Mouse (Mus musculus): ENCODE results near the gene Ankrd40. TPM values are rescaled to one million over a fixed set of nuclear protein-coding genes. Genes with fewer than 3 reads are reported as not detected.
A peak's percentile ranks its signal among the peaks of the same experiment; 100 is the strongest.

Ankrd40 gene
- polyA plus RNA-seq, 1 experiment from 2014 or later, result 20.9 TPM

DNA sequence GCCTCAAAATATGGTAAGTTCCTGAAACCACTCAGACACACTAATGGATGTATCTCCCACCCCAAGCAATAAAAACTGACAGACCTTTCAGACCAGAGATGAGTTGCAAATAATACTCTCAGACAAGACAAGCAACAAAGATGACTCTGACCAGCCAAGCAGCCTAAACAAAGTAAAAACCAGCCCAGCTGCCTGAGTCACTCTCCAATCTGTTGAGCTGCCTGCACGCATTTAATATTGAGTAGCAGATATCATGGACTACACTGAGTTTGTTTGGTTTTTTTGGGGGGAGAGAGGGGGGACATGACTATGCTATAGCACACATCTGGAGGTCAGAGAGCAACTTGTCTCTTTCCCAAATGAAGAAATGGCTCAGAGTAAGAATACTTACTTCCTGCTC lies 12.5 kb upstream of the Ankrd40 start:
- Histone ChIP-seq H3K9ac (no peak overlapping the region), H3K4me1 (peaks cover 51% of the 10 kb centered on the region), H3K27ac (no peak overlapping the region), H3K4me2 (no peak overlapping the region), H3K4me3 (replicated peaks) (no peak overlapping the region), H3K9me3 (no peaks in the 10 kb centered on the region), H3K36me3 (replicated peaks) (peaks cover 9% of the 10 kb centered on the region; the same call in 1 of the 2 replicates), H3K27me3 (no peaks in the 10 kb centered on the region)
- no peak for ATAC-seq (ENCODE audit: low FRiP score)
- WGBS, result 90% methylated on average over 1 of the region's 1 CpGs

DNA sequence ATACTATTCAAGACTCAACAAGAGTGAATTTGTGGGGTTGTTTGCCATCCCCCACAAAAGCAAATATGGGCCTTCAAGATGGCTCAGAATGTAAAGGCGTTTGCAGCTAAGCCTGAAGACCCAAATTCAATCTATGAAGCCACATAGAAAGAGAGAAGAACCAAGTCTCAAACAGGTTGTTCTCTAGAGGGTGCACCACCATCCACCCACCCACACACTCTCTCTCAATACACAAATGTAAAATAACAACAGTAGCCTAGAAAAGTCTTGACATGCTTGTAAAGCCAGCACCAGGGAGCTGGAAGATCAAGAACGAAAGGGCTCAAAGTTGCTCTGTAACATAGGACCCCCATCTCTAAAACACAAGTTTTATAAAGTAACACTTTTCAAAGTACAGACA lies 11.3 kb upstream of the Ankrd40 start:
- peaks cover 54% of the 10 kb centered on the region for H3K4me1 ChIP-seq

DNA sequence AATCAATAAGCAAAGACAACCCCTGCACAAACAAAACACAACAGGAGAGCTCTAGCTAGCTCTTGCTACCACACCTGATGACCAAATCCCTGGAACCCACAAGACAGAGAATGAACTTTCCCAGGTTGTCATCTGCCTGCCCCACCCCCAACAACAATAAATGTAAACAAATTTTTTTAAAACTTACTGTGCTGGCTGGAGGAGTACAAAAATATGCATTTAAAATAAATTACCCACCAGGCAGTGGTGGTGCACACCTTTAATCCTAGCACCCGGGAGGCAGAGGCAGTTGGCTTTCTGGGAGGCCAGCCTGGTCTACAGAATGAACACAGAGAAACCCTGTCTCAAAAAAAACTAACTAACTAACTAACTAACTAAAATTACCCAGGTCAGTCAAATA lies 10.8 kb upstream of the Ankrd40 start:
- Histone ChIP-seq H3K9me3 (no peaks in the 10 kb centered on the region), H3K4me2 (no peak overlapping the region), H3K27ac (no peak overlapping the region), H3K27me3 (no peaks in the 10 kb centered on the region), H3K4me3 (replicated peaks) (no peak overlapping the region), H3K9ac (no peak overlapping the region), H3K36me3 (replicated peaks) (peaks cover 6% of the 10 kb centered on the region; the same call in 1 of the 2 replicates), H3K4me1 (peaks cover 54% of the 10 kb centered on the region)
- ATAC-seq (ENCODE audit: low FRiP score), result no peak
- WGBS, result 81% methylated on average over 1 of the region's 1 CpGs

More for the DNA sequence above, 11.3 kb upstream of the Ankrd40 start:
- WGBS, result 89% methylated on average over 2 of the region's 2 CpGs
- Histone ChIP-seq H3K36me3 (replicated peaks) (peaks cover 6% of the 10 kb centered on the region; the same call in 1 of the 2 replicates), H3K9me3 (no peaks in the 10 kb centered on the region), H3K4me2 (no peak overlapping the region), H3K27me3 (no peaks in the 10 kb centered on the region), H3K9ac (no peak overlapping the region), H3K27ac (no peak overlapping the region), H3K4me3 (replicated peaks) (no peak overlapping the region)
- ATAC-seq (ENCODE audit: low FRiP score), result no peak

DNA sequence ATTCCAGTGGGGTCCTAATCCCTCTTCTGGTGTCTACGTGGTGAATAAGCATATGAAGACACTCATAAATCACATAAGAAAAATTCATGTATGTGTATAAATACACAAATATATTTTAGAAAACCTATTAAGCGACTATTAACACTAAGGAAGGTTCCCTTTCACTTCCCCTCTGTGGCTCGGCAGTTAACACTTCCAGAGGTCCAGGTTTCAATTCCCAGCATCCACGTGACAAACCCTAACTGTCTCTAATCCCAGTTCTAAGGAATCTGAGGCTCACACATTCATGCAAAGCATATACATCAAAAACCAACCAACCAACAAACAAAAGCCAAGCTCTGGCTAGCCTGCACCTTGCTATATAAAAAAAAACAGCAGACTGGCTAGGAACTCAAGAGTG lies 10.3 kb upstream of the Ankrd40 start:
- 66% methylated on average over 4 of the region's 4 CpGs for WGBS
- no peaks in the 10 kb centered on the region for H3K9me3 ChIP-seq
- H3K4me3 ChIP-seq (replicated peaks), result no peak overlapping the region
- H3K9ac ChIP-seq, result no peak overlapping the region
- peaks cover 6% of the 10 kb centered on the region; the same call in 1 of the 2 replicates for H3K36me3 ChIP-seq (replicated peaks)
- no peaks in the 10 kb centered on the region for H3K27me3 ChIP-seq
- H3K27ac ChIP-seq, result no peak overlapping the region
- no peak overlapping the region for H3K4me2 ChIP-seq
- H3K4me1 ChIP-seq, result peaks cover 58% of the 10 kb centered on the region
- no peak for ATAC-seq (ENCODE audit: low FRiP score)

DNA sequence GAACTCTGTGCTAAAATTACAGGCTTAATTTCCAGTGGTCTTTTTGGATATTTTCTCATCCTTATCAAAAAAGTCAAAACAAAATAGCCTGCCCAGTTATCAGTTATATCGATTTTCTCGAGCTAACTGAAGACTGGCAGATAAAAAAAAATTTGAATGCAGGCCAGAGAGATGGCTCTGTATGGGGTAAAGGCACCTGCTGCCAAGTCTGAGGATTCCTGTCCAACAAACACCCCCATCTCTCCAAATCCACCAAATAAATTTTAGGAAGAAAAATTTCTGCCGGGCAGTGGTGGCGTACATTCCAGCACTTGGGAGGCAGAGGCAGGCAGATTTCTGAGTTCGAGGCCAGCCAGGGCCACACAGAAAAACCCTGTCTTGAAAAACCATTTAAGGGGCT lies 9.7 kb upstream of the Ankrd40 start:
- whole genome bisulfite sequencing, result 92% methylated on average over 5 of the region's 5 CpGs
- ATAC-seq (ENCODE audit: low FRiP score), result no peak
- no peaks in the 10 kb centered on the region for H3K27me3 ChIP-seq
- no peak overlapping the region for H3K4me2 ChIP-seq
- no peak overlapping the region for H3K27ac ChIP-seq
- peaks cover 59% of the 10 kb centered on the region for H3K4me1 ChIP-seq
- no peak overlapping the region for H3K9ac ChIP-seq
- H3K4me3 ChIP-seq (replicated peaks), result no peak overlapping the region
- H3K9me3 ChIP-seq, result no peaks in the 10 kb centered on the region
- peaks cover 6% of the 10 kb centered on the region; the same call in 1 of the 2 replicates for H3K36me3 ChIP-seq (replicated peaks)

DNA sequence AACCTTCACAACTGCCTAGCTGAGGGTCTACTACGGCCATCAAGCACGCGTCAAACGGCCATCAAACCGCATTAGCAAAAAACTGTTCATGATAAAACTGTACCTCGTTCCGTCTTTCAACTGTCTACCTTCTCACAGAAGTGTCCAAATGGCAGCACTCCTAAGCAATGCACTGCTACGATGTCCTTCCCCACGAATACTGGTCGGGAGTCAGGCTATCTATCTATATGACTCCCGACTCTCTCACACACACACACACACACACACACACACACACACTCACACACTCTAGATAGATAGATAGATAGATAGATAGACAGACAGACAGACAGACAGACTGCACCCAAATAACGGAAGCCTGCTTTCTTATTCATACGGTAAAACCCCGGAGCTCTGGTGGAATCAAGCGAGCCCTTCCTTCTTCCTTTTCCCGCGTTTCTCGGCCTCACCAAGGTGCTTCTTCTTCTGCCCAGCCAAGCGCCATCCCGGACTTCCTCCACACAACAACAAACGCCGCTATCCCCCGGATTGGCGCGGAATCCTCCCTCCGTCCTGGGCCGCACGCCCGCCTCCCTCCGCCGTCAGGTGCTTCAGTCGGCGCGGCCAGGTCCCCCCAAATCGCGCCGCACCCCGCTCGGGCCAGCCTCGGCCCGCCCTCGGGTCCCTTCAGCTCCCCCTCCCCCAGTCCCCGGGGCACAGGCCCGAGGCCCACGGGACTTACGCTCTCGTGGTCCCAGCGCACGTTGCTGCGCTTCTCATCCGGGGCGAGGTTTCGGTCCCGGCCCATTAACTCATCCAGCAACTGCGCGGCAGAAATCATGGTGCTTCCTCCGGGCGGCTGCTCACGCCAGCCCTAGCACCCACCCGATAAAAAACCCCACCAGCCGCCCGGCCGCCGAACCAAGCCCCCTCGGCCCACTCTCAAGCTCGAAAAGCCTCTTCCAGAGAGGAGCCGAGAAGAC lies 6.6 kb upstream of the Ankrd40 start:
- H3K4me3 ChIP-seq (replicated peaks), result peak overlapping the region; percentile 99
- under 1% methylated on average over 67 of the region's 67 CpGs for WGBS
- H3K4me2 ChIP-seq, result peak overlapping the region; percentile 86
- H3K4me1 ChIP-seq, result peaks cover 46% of the 10 kb centered on the region
- no peaks in the 10 kb centered on the region for H3K27me3 ChIP-seq
- peaks cover 6% of the 10 kb centered on the region; the same call in 1 of the 2 replicates for H3K36me3 ChIP-seq (replicated peaks)
- H3K9ac ChIP-seq, result peak overlapping the region; percentile 99
- H3K27ac ChIP-seq, result peak overlapping the region; percentile 97
- no peaks in the 10 kb centered on the region for H3K9me3 ChIP-seq
- ATAC-seq (ENCODE audit: low FRiP score), result peak; percentile 76

DNA sequence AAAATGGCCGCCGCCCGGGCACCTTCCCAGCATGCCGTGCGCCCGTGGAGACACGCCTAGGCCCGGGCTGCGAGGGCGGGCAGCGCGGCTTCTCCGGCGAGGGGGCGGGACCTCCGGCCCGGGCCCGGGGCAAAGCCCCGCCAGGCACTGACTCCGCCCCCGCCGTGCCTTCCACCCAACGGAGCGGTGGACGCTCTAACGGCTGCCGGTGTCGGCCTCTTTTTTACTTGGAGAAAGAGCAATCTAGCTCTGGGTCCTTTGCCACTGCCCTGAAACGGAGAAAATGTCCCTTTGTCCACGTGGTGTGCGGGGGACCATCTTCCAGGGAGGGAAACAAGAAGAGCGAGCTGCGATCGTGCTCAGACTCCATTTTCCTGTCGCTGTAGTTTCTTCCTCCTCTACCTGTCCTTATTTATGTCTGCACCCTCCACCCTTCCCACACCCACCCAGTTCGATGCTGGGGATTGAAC lies 5.8 kb upstream of the Ankrd40 start, which contains the start of gene Luc7l3:
Gene Luc7l3 (minus strand): TSS at position 58 of the 470 bp plus-strand sequence.
- Histone ChIP-seq H3K4me3 (replicated peaks) (peak within 1 kb of the TSS; percentile 99), H3K9ac (peak within 1 kb of the TSS; percentile 99), H3K9me3 (no peaks in the 10 kb centered on the region), H3K4me2 (peak within 1 kb of the TSS; percentile 86), H3K27ac (peak within 1 kb of the TSS; percentile 97), H3K36me3 (replicated peaks) (peaks cover 6% of the 10 kb centered on the region; the same call in 1 of the 2 replicates), H3K27me3 (no peaks in the 10 kb centered on the region), H3K4me1 (peaks cover 46% of the 10 kb centered on the region)
- peak; percentile 96 for ATAC-seq (ENCODE audit: low FRiP score)
- under 1% methylated on average over 35 of the region's 36 CpGs for WGBS

DNA sequence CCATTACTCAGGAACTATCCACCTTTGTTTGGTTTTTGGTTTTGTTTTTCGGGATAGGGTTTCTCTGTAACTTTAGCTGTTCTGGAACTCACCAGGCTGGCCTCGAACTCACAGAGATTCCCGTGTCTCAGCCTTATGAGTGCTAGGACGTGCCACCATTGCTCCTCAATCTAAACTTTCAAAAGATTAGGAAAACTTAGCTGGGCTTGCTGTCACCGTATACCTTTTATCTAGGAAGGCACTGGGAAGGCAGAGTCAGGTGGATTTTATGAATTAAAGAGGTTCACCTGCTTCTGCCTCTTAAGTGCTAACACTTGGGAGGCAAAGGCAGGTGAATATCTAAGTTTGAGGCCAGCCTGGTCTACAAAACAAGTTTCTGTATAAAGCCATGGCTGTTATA lies 5.2 kb upstream of the Ankrd40 start:
- Histone ChIP-seq H3K9ac (peak overlapping the region; percentile 99; the same call in 1 of the 2 replicates), H3K27me3 (no peaks in the 10 kb centered on the region), H3K9me3 (no peaks in the 10 kb centered on the region), H3K4me3 (replicated peaks) (peak overlapping the region; percentile 99), H3K27ac (peak overlapping the region; percentile 97), H3K36me3 (replicated peaks) (peaks cover 6% of the 10 kb centered on the region; the same call in 1 of the 2 replicates), H3K4me2 (peak overlapping the region; percentile 86), H3K4me1 (peaks cover 42% of the 10 kb centered on the region)
- no peak for ATAC-seq (ENCODE audit: low FRiP score)
- 28% methylated on average over 5 of the region's 5 CpGs for WGBS

DNA sequence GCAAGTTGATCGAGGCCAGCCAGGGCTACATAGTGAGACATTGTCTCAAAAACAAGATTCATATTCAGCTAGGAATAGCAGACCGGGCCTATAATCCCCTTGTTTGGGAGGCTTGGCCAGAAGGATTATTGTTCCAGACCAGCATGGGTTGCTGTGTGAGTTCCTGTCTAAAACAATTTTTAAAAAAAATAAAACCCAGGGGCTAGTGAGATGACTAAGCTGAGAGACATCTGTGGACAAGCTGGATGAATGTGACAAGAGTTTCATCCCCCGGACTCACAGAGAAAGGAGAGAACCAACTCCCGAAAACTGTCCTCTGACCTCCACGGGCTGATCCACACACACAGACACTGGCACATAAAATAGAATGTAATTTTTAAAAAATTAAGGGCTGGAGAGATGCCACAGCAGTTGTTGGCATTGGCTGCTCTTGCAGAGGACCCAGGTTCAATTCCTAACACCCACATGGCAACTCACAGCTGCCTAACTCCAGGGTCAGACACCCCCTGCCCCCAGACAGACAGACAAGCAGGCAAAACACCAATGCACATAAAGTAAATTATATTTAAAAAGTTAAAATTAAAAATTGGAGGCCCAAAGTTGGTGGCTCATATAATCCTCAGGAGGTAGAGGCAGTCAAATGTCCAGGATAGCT lies 4.4 kb upstream of the Ankrd40 start:
- H3K4me3 ChIP-seq (replicated peaks), result no peak overlapping the region
- H3K4me2 ChIP-seq, result no peak overlapping the region
- no peak for ATAC-seq (ENCODE audit: low FRiP score)
- H3K9me3 ChIP-seq, result no peaks in the 10 kb centered on the region
- peaks cover 6% of the 10 kb centered on the region; the same call in 1 of the 2 replicates for H3K36me3 ChIP-seq (replicated peaks)
- peaks cover 36% of the 10 kb centered on the region for H3K4me1 ChIP-seq
- H3K9ac ChIP-seq, result no peak overlapping the region
- no peaks in the 10 kb centered on the region for H3K27me3 ChIP-seq
- 53% methylated on average over 5 of the region's 5 CpGs for WGBS
- peak overlapping the region; percentile 97; the same call in 1 of the 2 replicates for H3K27ac ChIP-seq

DNA sequence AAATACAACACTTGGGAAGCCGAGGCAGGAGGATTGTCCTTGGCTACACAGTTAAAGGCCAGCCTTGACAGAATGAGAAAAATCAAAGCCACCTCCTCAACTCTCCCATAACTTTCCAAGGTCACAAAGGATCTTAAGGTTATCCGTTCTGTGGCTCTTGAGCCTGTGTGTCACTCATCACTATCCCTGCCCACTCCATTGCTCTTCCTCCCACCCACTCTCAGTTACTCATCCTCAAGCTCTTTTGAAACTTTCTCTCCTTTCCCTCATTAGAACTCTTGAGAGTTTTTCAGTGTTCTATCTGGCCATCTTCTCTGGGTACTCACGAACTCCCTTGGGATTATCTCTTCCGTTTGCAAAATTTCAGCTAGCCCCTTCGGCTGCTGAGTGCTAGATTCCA lies 3.2 kb upstream of the Ankrd40 start:
- peaks cover 41% of the 10 kb centered on the region for H3K4me1 ChIP-seq
- no peak overlapping the region for H3K27ac ChIP-seq
- H3K4me2 ChIP-seq, result no peak overlapping the region

DNA sequence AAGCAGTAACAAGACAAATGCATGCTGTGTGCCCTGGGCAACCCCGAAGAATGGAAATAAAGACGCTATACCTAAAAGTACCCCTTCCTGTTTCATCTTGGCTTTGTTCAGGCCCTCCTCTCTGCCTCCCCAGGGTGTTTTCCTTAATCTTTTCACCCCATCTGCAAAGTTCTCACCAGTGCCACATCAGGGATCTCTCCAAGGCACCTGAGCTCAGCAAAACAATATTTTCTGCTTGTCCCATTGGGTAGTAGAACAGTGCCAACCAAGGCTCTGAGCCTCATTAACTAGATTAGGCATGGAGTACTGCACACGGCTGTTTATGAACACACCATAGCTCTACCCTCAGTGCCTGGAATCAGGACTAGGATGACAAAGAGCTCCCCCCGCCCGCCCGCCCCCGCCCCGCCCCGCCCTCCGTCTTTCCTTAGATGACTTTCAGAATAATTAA lies 815 bp upstream of the Ankrd40 start:
- Histone ChIP-seq H3K9me3 (no peaks in the 10 kb centered on the region), H3K27ac (peak overlapping the region; percentile 99), H3K9ac (peak overlapping the region; percentile 54), H3K27me3 (no peaks in the 10 kb centered on the region), H3K4me3 (replicated peaks) (peak overlapping the region; percentile 66), H3K36me3 (replicated peaks) (no peaks in the 10 kb centered on the region), H3K4me2 (peak overlapping the region; percentile 68), H3K4me1 (peaks cover 49% of the 10 kb centered on the region)
- 1% methylated on average over 10 of the region's 10 CpGs for WGBS
- peak; percentile 74 for ATAC-seq (ENCODE audit: low FRiP score)

More for the DNA sequence above, 3.2 kb upstream of the Ankrd40 start:
- no peak overlapping the region for H3K9ac ChIP-seq
- no peaks in the 10 kb centered on the region; the same call in 1 of the 2 replicates for H3K36me3 ChIP-seq (replicated peaks)
- H3K4me3 ChIP-seq (replicated peaks), result no peak overlapping the region
- ATAC-seq (ENCODE audit: low FRiP score), result no peak
- H3K27me3 ChIP-seq, result no peaks in the 10 kb centered on the region
- WGBS, result 94% methylated on average over 5 of the region's 5 CpGs
- H3K9me3 ChIP-seq, result no peaks in the 10 kb centered on the region

DNA sequence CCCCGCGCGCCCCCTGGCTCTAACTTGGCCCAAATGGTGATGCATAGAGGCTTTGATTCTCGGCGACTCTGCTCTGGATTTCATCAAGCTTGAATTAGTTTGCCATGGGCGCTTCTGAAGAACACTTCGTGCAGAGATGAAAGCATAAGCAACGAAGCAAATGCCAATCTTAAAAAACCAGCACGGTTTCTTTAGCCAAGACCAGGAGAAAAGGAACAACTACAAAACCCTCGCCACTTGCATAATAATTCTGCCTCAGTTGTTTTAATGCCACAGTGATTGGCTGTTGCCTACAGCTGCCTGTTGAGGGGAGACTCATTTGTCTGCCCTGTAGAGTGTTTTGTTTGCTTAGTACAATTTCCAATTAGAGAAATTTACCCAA lies 834 bp downstream of the Ankrd40 start:
- Histone ChIP-seq H3K9me3 (no peaks in the 10 kb centered on the region), H3K4me1 (peaks cover 40% of the 10 kb centered on the region), H3K4me2 (peak overlapping the region; percentile 68), H3K36me3 (replicated peaks) (no peaks in the 10 kb centered on the region), H3K27me3 (no peaks in the 10 kb centered on the region), H3K4me3 (replicated peaks) (peak overlapping the region; percentile 66), H3K9ac (peak overlapping the region; percentile 86), H3K27ac (peak overlapping the region; percentile 99)
- peak; percentile 1; the same call in 1 of the 2 replicates for ATAC-seq (ENCODE audit: low FRiP score)
- 2% methylated on average over 10 of the region's 10 CpGs for WGBS
